Mouse (Mus musculus): ENCODE data around the gene Drc3. TPM values are rescaled to one million over a fixed set of nuclear protein-coding genes. Genes with fewer than 3 reads are reported as not detected.
A peak's percentile ranks its signal among the peaks of the same experiment; 100 is the strongest.

Gene Drc3
- polyA plus RNA-seq, 1 experiment from 2014 or later = 1.2 TPM

DNA sequence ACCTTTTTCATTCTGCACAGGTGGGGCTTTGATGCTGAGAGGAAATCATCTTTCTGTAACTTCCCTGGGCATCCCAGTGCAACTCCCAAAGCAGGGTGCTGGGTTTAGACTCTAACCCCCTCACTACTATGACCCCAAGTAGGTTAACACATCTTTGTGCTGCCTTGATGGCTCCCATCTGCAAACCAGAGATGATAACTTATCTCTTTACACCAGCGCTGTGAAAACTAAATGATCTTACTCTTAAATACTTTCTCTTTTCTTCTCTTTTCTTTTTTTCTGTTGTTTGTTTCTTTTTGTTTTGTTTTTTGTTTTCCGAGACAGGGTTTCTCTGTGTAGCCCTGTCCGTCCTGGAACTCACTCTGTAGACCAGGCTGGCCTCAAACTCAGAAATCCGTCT, 7.3 kb upstream of the Drc3 start:
- H3K4me3 ChIP-seq = no peak overlapping the region
- no peaks in the 10 kb centered on the region for H3K36me3 ChIP-seq (replicated peaks)
- 79% methylated on average over 4 of the region's 4 CpGs for WGBS
- H3K9me3 ChIP-seq = no peaks in the 10 kb centered on the region
- no peak for DNase-seq (ENCODE audit: low spot score)
- H3K4me1 ChIP-seq = 0 out of 2 replicates have a peak, but pooled peaks cover 2% of the 10 kb centered on the region
- H3K27ac ChIP-seq (replicated peaks) = no peak overlapping the region
- H3K27me3 ChIP-seq (replicated peaks; ENCODE audit: low read depth, poor library complexity, severe bottlenecking) = no peaks in the 10 kb centered on the region

DNA sequence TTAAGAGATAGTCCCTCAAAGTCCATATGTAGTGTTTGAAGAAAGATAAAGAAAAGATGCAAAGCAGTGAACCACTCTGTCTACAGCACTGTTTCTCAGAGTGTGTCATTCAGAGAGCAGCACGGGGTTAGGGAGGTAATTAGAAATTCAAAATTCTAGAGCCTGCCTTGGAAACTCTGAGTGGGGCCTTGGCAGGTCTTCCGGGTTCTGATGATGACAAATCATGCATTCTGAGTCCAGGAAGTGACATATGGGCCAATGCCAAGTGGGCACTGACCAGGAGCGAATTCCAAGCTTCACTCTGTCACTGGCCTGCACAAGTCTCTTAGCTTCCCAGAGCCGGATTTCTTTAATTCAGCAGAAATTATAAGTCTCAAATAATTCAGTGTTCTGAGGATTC, 6.6 kb upstream of the Drc3 start:
- Histone ChIP-seq H3K27ac (replicated peaks) (no peak overlapping the region), H3K4me1 (peaks cover 4% of the 10 kb centered on the region), H3K4me3 (no peak overlapping the region), H3K36me3 (replicated peaks) (no peaks in the 10 kb centered on the region), H3K9me3 (no peaks in the 10 kb centered on the region), H3K27me3 (replicated peaks; ENCODE audit: low read depth, poor library complexity, severe bottlenecking) (no peaks in the 10 kb centered on the region)
- DNase-seq (ENCODE audit: low spot score) = no peak
- 82% methylated on average over 4 of the region's 4 CpGs for WGBS

DNA sequence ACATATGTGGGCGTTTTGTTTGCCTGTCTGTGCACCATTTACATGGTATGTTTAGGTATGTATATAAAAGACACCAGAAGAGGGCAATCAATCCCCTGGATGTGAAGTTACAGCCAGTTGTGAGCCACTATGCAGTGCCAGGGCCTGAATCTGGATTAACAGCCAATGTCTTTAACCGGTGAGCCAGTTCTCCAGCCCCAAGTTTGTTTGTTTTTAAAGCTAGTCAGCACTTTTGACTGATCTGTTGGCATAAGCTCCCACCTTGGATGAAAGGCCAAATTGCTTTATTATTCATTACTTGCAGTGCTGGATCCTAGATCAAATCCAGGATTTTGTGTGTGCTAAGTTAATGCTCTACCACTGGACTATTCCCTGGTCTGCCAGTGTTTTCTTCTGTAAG, 1.7 kb upstream of the Drc3 start:
- no peak overlapping the region for H3K27ac ChIP-seq (replicated peaks)
- WGBS = 58% methylated on average over 2 of the region's 2 CpGs
- DNase-seq (ENCODE audit: low spot score) = no peak
- no peaks in the 10 kb centered on the region for H3K9me3 ChIP-seq
- H3K36me3 ChIP-seq (replicated peaks) = no peaks in the 10 kb centered on the region
- H3K4me1 ChIP-seq = peaks cover 22% of the 10 kb centered on the region
- no peaks in the 10 kb centered on the region for H3K27me3 ChIP-seq (replicated peaks; ENCODE audit: low read depth, poor library complexity, severe bottlenecking)
- H3K4me3 ChIP-seq = peak overlapping the region; percentile 77

DNA sequence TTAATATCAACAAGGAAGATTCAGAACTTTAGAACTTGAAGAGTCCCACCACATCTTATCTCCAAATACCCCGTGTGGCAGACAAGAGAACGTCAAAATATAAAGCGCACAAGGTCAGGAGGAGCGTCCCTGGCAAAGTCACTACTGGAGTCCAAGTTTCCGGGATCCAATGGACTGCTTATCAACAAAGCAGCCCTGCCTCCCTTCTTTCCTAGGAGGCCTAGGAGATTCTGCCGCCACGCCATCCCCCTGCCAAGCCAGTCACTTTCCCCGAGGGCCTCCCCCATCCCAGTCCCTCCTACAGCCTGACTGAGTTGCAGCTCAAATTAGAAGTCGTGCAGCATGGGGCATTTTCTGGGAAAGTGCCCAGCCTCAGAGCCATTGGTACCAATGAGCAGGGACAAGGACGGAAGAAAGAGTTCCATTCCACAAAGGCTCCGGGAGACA, 1.2 kb upstream of the Drc3 start:
- Histone ChIP-seq H3K4me3 (peak overlapping the region; percentile 77), H3K36me3 (replicated peaks) (no peaks in the 10 kb centered on the region), H3K27me3 (replicated peaks; ENCODE audit: low read depth, poor library complexity, severe bottlenecking) (no peaks in the 10 kb centered on the region), H3K9me3 (no peaks in the 10 kb centered on the region), H3K4me1 (peaks cover 22% of the 10 kb centered on the region), H3K27ac (replicated peaks) (peak overlapping the region; percentile 80)
- no peak for DNase-seq (ENCODE audit: low spot score)
- WGBS = 26% methylated on average over 11 of the region's 11 CpGs

DNA sequence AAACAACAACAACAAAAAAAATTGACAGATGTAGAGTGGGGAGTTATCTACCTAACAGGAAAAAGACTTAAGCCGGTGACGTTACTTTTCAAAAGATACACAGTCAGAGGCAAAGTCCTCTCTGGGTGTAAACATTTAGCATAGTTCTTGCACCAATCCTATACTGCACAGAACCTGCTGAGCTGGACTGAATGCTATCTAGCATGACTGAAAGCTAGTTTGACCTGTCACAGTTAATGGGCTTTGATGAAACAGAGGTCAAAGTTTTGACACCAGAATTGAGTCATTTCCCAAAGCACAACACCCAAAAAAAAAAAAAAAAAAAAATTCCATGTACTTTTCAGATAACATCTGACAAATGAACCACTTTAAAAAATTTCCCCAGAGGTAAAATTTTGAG, 2.8 kb downstream of the Drc3 start:
- 95% methylated on average over 2 of the region's 2 CpGs for WGBS
- DNase-seq (ENCODE audit: low spot score) = no peak
- no peak overlapping the region for H3K4me3 ChIP-seq
- H3K27me3 ChIP-seq (replicated peaks; ENCODE audit: low read depth, poor library complexity, severe bottlenecking) = no peaks in the 10 kb centered on the region
- H3K36me3 ChIP-seq (replicated peaks) = no peaks in the 10 kb centered on the region
- no peaks in the 10 kb centered on the region for H3K9me3 ChIP-seq
- H3K4me1 ChIP-seq = peaks cover 22% of the 10 kb centered on the region
- H3K27ac ChIP-seq (replicated peaks) = no peak overlapping the region

DNA sequence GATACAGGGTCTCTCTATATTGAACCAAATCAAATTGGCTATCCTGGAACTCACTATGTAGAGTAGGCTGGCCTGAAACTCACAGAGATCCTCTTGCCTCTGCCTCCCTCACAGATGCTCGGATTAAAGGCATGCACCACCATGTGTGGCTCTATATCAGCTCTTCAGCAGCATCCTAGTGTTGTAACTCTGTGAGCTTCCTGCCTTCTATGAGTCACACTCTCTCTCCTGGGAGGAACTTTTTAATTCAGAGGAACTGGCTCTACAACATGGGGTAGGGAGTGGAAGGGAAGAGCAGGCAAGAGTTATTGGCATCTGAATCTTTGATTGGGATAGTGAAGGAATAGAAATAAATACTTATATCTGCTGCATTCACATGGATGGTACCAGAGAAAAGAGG, 4.0 kb downstream of the Drc3 start:
- DNase-seq (ENCODE audit: low spot score) = no peak
- Histone ChIP-seq H3K36me3 (replicated peaks) (no peaks in the 10 kb centered on the region), H3K4me1 (peaks cover 12% of the 10 kb centered on the region), H3K27ac (replicated peaks) (no peak overlapping the region), H3K4me3 (no peak overlapping the region), H3K27me3 (replicated peaks; ENCODE audit: low read depth, poor library complexity, severe bottlenecking) (no peaks in the 10 kb centered on the region), H3K9me3 (no peaks in the 10 kb centered on the region)
- WGBS = 52% methylated on average over 1 of the region's 1 CpGs

DNA sequence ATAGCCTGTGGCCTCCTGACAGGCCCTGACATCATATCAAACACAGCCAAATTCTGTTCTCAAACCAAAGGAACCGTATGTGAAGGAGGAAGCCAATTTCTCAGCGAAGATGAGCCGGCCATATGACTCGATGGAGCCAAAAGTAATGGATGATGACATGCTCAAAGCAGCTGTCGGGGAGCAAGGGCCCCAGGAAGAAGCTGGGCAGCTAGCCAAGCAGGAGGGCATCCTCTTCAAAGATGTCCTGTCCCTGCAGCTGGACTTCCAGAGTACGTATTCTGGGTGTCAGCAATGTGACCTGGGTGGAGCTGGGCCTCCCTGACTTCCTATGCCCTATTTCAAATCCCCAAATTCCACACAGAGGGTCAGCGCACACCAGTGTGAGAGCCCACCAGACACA, 5.4 kb downstream of the Drc3 start:
- 84% methylated on average over 7 of the region's 7 CpGs for WGBS
- Histone ChIP-seq H3K4me3 (no peak overlapping the region), H3K27ac (replicated peaks) (no peak overlapping the region), H3K27me3 (replicated peaks; ENCODE audit: low read depth, poor library complexity, severe bottlenecking) (no peaks in the 10 kb centered on the region), H3K36me3 (replicated peaks) (no peaks in the 10 kb centered on the region), H3K9me3 (no peaks in the 10 kb centered on the region), H3K4me1 (peaks cover 13% of the 10 kb centered on the region)
- DNase-seq (ENCODE audit: low spot score) = no peak

DNA sequence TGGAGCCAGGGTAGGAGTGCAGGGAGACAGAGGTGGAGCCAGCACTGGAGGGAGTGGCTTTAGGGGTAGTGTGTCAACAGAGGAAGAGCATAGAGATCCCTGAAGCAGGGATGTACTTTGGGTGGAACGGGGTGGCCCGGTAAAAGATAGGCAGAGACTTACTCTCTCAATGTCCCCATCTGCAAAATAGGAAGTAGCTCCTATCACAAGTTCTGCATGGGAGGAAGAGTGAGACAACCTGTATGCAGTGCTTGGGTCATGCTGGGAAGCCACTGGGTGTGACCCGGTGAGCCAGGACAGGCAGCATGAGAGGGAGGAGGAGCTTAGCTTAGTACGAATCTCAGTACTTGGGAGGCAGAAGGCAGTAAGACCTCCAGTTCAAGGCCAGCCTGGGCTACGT, 6.0 kb downstream of the Drc3 start:
- no peak for DNase-seq (ENCODE audit: low spot score)
- no peaks in the 10 kb centered on the region for H3K36me3 ChIP-seq (replicated peaks)
- H3K9me3 ChIP-seq = no peaks in the 10 kb centered on the region
- peaks cover 11% of the 10 kb centered on the region for H3K4me1 ChIP-seq
- H3K27me3 ChIP-seq (replicated peaks; ENCODE audit: low read depth, poor library complexity, severe bottlenecking) = no peaks in the 10 kb centered on the region
- 74% methylated on average over 5 of the region's 5 CpGs for WGBS
- no peak overlapping the region for H3K4me3 ChIP-seq
- no peak overlapping the region for H3K27ac ChIP-seq (replicated peaks)

DNA sequence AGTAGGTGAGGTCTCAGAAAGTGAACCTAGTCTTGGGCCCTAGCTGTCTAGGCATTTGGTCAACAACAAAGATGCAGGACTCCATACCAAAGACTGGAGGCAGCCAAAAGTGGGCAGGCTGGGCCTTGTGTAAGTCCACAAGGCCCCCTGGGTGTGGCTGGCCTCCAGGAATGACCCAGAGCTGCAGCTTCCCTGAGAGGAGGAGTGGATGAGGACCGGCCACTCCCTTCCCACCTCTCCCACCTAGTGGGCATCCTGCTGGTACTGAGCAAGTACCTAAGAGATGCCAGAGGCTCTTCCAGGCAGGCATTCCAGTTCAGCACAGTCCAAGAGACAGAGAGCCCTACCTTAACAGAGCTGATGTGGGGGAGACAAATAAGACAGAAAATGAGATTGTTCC, 6.8 kb downstream of the Drc3 start:
- Histone ChIP-seq H3K4me3 (no peak overlapping the region), H3K9me3 (no peaks in the 10 kb centered on the region), H3K36me3 (replicated peaks) (no peaks in the 10 kb centered on the region), H3K27me3 (replicated peaks; ENCODE audit: low read depth, poor library complexity, severe bottlenecking) (no peaks in the 10 kb centered on the region), H3K4me1 (peaks cover 11% of the 10 kb centered on the region), H3K27ac (replicated peaks) (no peak overlapping the region)
- no peak for DNase-seq (ENCODE audit: low spot score)
- WGBS = 87% methylated on average over 1 of the region's 1 CpGs

DNA sequence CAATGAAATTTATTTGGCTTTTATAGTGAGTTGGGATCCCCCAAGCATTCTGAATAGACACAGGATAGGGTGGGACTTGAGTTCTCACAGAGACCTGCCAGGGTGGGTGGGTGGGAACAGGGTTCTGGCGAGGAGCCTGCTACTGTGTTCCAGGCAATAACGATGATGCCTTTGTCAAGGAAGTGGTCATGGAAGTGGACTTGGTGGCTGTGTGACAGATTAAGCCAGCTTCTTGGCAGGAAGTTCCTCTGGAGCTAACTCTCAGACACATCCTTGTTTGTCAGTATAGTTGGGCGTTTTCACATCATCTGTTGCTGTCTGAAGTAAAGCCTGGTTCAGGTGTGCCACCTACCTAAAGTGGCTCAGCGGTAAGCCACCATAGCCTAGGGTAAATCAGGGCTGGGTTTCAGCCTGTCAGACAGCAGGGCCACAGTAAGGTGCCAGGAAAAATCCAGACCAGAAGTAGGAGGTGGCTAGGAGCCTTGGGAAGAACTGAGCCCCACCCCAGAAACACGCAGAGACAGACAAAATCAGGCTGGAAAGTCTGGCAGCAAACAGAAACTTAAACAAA, 7.6 kb downstream of the Drc3 start:
- Histone ChIP-seq H3K36me3 (replicated peaks) (no peaks in the 10 kb centered on the region), H3K4me1 (peaks cover 13% of the 10 kb centered on the region), H3K9me3 (no peaks in the 10 kb centered on the region), H3K27ac (replicated peaks) (no peak overlapping the region), H3K4me3 (no peak overlapping the region), H3K27me3 (replicated peaks; ENCODE audit: low read depth, poor library complexity, severe bottlenecking) (no peaks in the 10 kb centered on the region)
- WGBS = 75% methylated on average over 5 of the region's 5 CpGs
- no peak for DNase-seq (ENCODE audit: low spot score)

DNA sequence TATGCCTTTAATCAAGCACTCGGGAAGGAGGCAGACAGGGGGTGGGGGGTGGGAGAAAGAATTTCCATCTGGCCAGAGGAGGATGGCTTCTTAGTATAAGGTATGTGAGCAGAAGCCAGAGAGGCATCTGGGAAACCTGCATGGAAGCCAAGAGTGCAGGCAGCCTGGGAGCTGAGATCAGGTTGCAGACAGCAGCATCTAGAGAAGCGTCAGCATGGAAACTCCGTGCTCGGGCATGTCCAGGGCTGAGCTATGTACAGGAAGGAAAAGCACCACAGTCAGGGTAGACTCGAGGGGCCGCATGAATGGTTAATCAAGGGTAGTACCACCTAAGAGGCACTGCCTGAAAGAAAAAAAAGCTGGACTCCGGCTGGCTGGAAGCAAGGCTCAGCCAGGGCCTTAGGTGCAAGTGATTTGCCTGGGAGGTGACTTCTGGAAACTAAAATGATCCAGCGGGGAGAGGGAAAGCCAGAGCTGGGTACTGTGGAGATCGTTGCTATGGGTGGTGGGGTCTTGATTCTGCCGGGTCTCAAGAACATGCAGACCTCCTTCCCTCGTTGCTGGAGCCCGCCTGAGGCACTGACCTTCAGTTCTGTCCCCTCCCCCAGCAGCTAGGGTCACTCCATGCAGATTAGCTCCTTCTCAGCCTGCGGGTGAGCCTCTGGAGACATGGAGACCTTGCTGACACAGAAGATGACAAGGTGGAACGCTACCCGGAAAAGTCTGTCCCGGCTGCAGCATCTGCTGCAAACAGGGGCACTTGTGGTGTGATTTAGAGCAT, 13.3 kb downstream of the Drc3 start:
- peak overlapping the region; percentile 86 for H3K27ac ChIP-seq (replicated peaks)
- no peaks in the 10 kb centered on the region for H3K27me3 ChIP-seq (replicated peaks; ENCODE audit: low read depth, poor library complexity, severe bottlenecking)
- H3K36me3 ChIP-seq (replicated peaks) = no peaks in the 10 kb centered on the region
- WGBS = 26% methylated on average over 16 of the region's 16 CpGs
- H3K4me1 ChIP-seq = peaks cover 33% of the 10 kb centered on the region
- H3K4me3 ChIP-seq = peak overlapping the region; percentile 25
- peak; percentile 65 for DNase-seq (ENCODE audit: low spot score)
- no peaks in the 10 kb centered on the region for H3K9me3 ChIP-seq

DNA sequence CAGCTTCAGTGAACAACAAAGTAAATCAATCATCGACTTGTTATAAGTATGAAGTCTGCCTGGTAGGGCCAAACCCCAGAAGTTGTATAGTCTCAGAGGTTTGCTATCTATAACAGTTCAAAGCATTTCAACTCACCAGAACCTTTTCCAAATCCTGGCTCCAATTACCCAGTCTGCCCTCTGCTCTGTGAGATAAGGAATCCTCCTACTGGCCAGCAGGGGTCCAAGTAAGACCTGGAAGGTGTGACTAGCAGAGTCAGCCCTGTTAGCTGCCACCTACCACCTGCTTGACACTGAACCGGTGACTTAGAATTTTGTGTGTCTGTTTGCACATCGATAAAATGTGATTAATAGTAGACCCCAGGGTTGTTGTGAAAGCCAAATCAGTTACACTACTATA, 14.1 kb downstream of the Drc3 start:
- DNase-seq (ENCODE audit: low spot score) = no peak
- Histone ChIP-seq H3K4me3 (no peak overlapping the region), H3K9me3 (no peaks in the 10 kb centered on the region), H3K4me1 (peaks cover 33% of the 10 kb centered on the region), H3K27ac (replicated peaks) (peak overlapping the region; percentile 86; the same call in 1 of the 2 replicates), H3K27me3 (replicated peaks; ENCODE audit: low read depth, poor library complexity, severe bottlenecking) (no peaks in the 10 kb centered on the region), H3K36me3 (replicated peaks) (no peaks in the 10 kb centered on the region)
- WGBS = 75% methylated on average over 3 of the region's 3 CpGs

DNA sequence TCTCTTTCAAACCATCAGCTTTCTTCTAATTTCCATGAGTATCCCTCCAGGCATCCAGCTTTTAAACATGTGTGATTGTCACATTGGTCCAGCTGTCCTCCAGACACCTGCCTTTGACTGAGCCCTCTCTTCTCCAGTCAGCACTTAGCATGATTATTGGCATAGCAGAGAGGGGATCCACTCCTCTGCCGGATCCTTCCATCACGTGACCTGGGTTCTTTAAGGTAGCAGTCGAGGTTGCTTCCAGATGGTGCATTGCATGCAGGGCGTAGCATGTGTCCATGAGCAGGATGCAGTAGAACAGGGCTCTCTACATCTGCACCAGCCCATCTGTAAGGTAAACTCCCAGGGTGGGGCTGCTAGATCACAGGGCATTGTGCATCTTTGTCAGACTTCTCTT, 15.8 kb downstream of the Drc3 start:
- no peak for DNase-seq (ENCODE audit: low spot score)
- Histone ChIP-seq H3K27ac (replicated peaks) (no peak overlapping the region), H3K36me3 (replicated peaks) (no peaks in the 10 kb centered on the region), H3K27me3 (replicated peaks; ENCODE audit: low read depth, poor library complexity, severe bottlenecking) (no peaks in the 10 kb centered on the region), H3K4me3 (no peak overlapping the region), H3K4me1 (peaks cover 22% of the 10 kb centered on the region), H3K9me3 (no peaks in the 10 kb centered on the region)
- WGBS = 81% methylated on average over 4 of the region's 4 CpGs
